Mouse (Mus musculus): ENCODE results near the gene Tnnt3.

DNA sequence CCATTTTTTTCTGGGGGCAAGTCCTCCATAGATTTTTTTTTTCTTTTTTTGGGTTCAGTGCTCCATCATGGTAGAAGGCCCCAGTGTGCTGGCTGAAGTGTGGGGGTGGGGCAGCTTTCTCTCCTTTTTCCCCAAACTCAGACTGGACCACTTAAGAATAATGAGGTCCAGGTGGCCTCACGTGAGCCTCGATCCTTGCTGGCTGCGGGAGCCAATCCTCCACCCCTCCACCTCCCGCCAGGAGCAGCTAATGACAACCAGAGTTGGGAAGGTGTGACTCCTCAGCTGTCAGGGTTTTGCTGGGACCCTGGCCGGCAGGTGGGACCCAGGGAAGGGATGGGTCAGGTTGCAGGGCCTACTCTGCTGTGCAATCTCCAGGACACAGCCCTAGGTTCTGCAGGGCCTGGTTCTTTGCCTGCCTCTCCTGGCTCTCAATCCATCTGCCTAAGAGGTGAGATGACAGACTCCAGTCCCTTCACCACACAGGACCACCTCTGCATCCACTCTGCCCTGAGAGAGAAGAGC, 61.1 kb downstream of the Tnnt3 start:
- no peak for TF ChIP-seq TAL1 (IDR thresholded peaks at IDR 0.05; ENCODE audit: low read length)
- TF ChIP-seq GATA1 (IDR thresholded peaks at IDR 0.05; ENCODE audit: low read length) = no peak

All from erythroblast, embryonic 14.5 days (primary cell).